Mouse (Mus musculus) liver, adult 2 months (tissue): ENCODE results near the gene A830018L16Rik.

ENCODE experiments used
- CTCF ChIP-seq: fragments of 200-500 bp; IDR thresholded peaks from 2 replicates; pipeline ENCODE4 v1.5.1; 2011; ENCODE audit warnings: low read depth, low read length, control low read depth
- POLR2A ChIP-seq: fragments of 200-500 bp; IDR thresholded peaks from 2 replicates; pipeline ENCODE4 v1.6.1; 2011; ENCODE audit warnings: low read length, control low read depth; ENCODE audit not compliant: insufficient read depth; ENCODE audit errors: extremely low read depth

GRCm38 (mm10) chr1:11658061-11658625 lies 244.2 kb downstream of the A830018L16Rik start:
- TF ChIP-seq CTCF (no peak), POLR2A (no peak)
